Mouse (Mus musculus) liver, adult 2 months (tissue): ENCODE measurements around the gene Slc35d3. TPM values are rescaled to one million over a fixed set of nuclear protein-coding genes. Genes with fewer than 3 reads are reported as not detected.

Experiments
- DNase-seq: peaks from one replicate; pipeline ENCODE4 v3.0.0-alpha.2; 2011; ENCODE audit warnings: low read depth, low spot score; ENCODE audit errors: extremely low read depth
- H3K27ac ChIP-seq: fragments of 200-500 bp; replicated peaks from 2 replicates; pipeline ENCODE4 v1.5.1; 2012; ENCODE audit warnings: low read depth, mild to moderate bottlenecking, control low read depth, inconsistent platforms, low read length; ENCODE audit not compliant: insufficient read depth
- H3K27me3 ChIP-seq: fragments of 200-500 bp; 2 replicates; pipeline ENCODE4 v1.6.1; 2012; ENCODE audit warnings: mild to moderate bottlenecking, moderate library complexity, low read length, inconsistent platforms; ENCODE audit not compliant: control insufficient read depth, insufficient read depth
- H3K36me3 ChIP-seq: fragments of 200-500 bp; 2 replicates; pipeline ENCODE4 v1.6.1; 2012; ENCODE audit warnings: low read length, inconsistent platforms; ENCODE audit not compliant: control insufficient read depth, insufficient read depth
- H3K4me1 ChIP-seq: fragments of 200-500 bp; 2 replicates; pipeline ENCODE4 v1.6.1; 2011; ENCODE audit warnings: low read length; ENCODE audit not compliant: control insufficient read depth, insufficient read depth
- H3K4me3 ChIP-seq: fragments of 200-500 bp; 2 replicates; pipeline ENCODE4 v1.5.1; 2011; ENCODE audit warnings: low read depth, mild to moderate bottlenecking, control low read depth, low read length, moderate library complexity; ENCODE audit not compliant: insufficient read depth
- H3K79me2 ChIP-seq: fragments of 200-500 bp; 2 replicates; pipeline ENCODE4 v1.6.1; 2012; ENCODE audit warnings: inconsistent platforms, mild to moderate bottlenecking, low read length, moderate library complexity; ENCODE audit not compliant: control insufficient read depth, insufficient read depth
- H3K9ac ChIP-seq: fragments of 200-500 bp; 2 replicates; pipeline ENCODE4 v1.6.1; 2012; ENCODE audit warnings: low read depth, mild to moderate bottlenecking, control low read depth, inconsistent platforms, low read length
- CTCF ChIP-seq: fragments of 200-500 bp; IDR thresholded peaks from 2 replicates; pipeline ENCODE4 v1.5.1; 2011; ENCODE audit warnings: low read depth, low read length, control low read depth
- POLR2A ChIP-seq: fragments of 200-500 bp; IDR thresholded peaks from 2 replicates; pipeline ENCODE4 v1.6.1; 2011; ENCODE audit warnings: low read length, control low read depth; ENCODE audit not compliant: insufficient read depth; ENCODE audit errors: extremely low read depth
- WGBS: fragments of 180-500 bp; shearing (Covaris S2); methylation state at CpG from one replicate; pipeline ENCODE4 v1.1.7; 2018; 5-methylcytosine and 5-hydroxymethylcytosine counted together
- polyA plus RNA-seq: library from polyadenylated mRNA; depleted of rRNA; stranded (reverse); fragments of >200 nt; gene quantifications from 2 replicates; pipeline ENCODE4 v1.2.3, GENCODE M21; 2012
- total RNA-seq: library from RNA; depleted of rRNA; stranded (reverse); fragments of >200 nt; gene quantifications from 2 replicates; pipeline ENCODE4 v1.2.3, GENCODE M21; 2014

Gene Slc35d3
- total and polyA plus RNA-seq, 2 experiments = not detected

DNA sequence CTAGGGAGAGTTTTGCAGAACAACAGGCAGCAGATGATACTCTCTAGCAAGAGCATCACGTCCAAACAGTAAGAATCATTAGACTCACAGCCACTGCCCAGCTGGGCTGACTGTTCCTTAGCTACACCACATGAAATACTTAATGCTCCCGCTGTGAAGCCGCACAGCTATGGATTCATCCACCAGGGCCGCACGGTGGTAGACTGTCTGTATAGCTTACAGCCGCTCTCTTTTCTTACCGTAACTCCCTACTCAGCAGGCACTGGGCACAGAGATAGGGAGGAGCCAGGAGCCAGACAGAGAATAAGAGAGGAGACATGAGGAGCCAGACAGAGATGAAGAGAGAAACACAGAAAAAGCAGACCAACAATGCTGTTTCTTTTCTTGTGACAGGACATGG is 25.4 kb upstream of the Slc35d3 start:
- Histone ChIP-seq H3K79me2 (no peaks in the 10 kb centered on the region; the same call in 1 of the 2 replicates), H3K27me3 (no peaks in the 10 kb centered on the region), H3K4me1 (peaks cover 16% of the 10 kb centered on the region), H3K4me3 (no peak overlapping the region), H3K36me3 (peaks cover 12% of the 10 kb centered on the region), H3K9ac (no peak overlapping the region), H3K27ac (no peak overlapping the region)
- 62% methylated on average over 7 of the region's 7 CpGs for whole genome bisulfite sequencing
- DNase-seq = no peak
- TF ChIP-seq POLR2A = no peak
- no peak for TF ChIP-seq CTCF

DNA sequence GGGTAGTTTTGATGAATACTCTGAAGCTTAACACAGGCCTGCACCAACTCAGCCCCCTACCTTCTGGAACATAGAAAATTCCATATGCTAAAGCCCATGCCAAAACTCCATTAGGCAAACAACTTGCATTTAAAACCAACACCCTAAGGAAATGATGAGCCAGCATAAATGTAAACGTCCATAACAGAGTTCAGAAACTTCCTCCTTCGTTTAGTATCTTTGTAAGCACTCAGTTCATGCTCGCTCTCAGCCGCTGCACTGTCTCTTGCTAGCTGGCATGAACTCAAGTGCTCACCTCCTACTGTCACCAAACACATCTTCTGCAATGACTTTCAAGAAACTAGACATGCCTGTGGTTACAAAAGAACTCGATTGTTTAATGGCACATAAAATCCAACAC is 24.1 kb upstream of the Slc35d3 start:
- Histone ChIP-seq H3K36me3 (peaks cover 13% of the 10 kb centered on the region), H3K27me3 (no peaks in the 10 kb centered on the region), H3K9ac (no peak overlapping the region), H3K4me1 (peaks cover 16% of the 10 kb centered on the region), H3K4me3 (no peak overlapping the region), H3K27ac (no peak overlapping the region), H3K79me2 (no peaks in the 10 kb centered on the region; the same call in 1 of the 2 replicates)
- WGBS = 85% methylated on average over 5 of the region's 5 CpGs
- TF ChIP-seq CTCF = no peak
- no peak for TF ChIP-seq POLR2A
- DNase-seq = no peak

DNA sequence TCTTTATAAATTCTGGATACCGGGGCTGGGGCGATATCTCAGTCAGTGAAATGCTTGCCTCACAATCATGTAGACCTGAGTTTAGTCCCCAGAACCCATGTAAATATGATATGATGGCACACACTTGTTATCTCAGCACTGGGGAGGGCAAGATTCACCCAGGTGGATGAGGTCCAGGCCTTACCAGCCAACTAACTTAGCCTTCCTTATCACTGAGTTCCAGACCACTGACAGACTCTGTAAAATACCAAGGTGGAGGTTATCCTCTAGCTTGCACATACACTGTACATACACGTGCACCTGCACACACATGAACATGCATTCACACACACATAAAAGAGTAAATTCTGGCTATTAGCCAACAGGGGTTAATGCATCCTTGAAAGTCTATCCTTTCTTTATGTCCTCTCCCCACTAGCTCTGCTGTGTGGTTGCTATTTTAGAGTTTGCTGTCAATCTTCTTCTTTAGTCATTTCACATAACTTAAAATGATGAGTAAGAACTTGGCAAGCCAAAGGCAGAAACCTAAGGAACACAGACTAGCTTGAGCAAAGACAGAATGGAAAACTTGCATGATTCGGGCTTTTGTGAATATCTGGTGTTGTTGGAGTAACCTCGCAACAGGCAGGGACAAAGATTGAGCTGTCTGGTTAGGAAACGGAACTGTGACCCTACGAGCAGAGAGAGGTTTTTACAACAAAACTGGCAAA is 4.5 kb upstream of the Slc35d3 start:
- WGBS = 55% methylated on average over 7 of the region's 7 CpGs
- peak; percentile 44 for DNase-seq
- H3K79me2 ChIP-seq = no peaks in the 10 kb centered on the region
- no peak overlapping the region for H3K4me3 ChIP-seq
- H3K9ac ChIP-seq = no peak overlapping the region
- H3K36me3 ChIP-seq = peaks cover 3% of the 10 kb centered on the region; the same call in 1 of the 2 replicates
- no peaks in the 10 kb centered on the region for H3K4me1 ChIP-seq
- peaks cover 10% of the 10 kb centered on the region for H3K27me3 ChIP-seq
- H3K27ac ChIP-seq = no peak overlapping the region
- no peak for TF ChIP-seq CTCF
- TF ChIP-seq POLR2A = no peak

DNA sequence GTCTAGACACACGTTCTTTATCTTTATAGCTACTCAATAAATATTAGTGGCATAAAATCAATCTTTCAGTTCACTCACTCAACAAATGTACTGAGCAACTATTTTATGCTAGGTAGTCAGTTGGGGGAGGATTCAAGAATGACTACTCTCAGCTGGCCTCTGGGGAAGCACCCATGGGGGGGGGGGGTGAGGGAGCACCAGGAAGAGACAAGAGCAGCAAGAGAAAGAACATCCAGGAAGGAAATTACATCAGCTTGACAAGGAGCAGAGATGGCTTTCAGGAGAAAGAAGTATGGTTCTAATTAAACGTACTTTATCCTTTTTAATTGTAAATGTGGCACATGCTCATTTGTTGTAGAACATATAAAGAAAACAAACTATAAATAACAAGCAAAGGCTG is 2.4 kb upstream of the Slc35d3 start:
- Histone ChIP-seq H3K79me2 (no peaks in the 10 kb centered on the region), H3K27ac (no peak overlapping the region), H3K9ac (no peak overlapping the region), H3K4me1 (peaks cover 2% of the 10 kb centered on the region; the same call in 1 of the 2 replicates), H3K4me3 (no peak overlapping the region), H3K27me3 (peaks cover 25% of the 10 kb centered on the region), H3K36me3 (no peaks in the 10 kb centered on the region)
- 47% methylated on average over 2 of the region's 2 CpGs for whole genome bisulfite sequencing
- TF ChIP-seq CTCF (no peak), POLR2A (no peak)
- no peak for DNase-seq

DNA sequence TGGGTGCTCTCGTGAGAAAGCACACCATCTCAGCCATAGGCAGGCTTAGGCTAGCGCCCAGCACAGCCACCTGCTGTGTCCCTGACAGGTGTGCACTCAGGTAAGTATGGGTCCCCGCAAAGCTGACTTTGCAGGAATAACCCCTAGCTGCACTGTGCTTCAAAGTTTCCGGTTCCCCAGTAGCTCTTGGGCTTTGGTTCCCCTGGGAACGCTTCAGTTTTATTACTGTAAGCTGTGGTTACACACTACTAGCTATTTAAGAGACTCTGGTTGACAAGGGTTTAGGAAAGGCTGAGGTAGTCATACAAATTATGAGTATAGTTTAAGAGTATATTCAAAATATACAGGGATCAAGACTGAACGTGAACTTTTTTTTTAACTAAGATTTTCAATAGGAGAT is 1.5 kb upstream of the Slc35d3 start:
- H3K27ac ChIP-seq = no peak overlapping the region
- TF ChIP-seq CTCF (no peak), POLR2A (no peak)
- DNase-seq = no peak
- no peak overlapping the region for H3K4me3 ChIP-seq
- H3K9ac ChIP-seq = no peak overlapping the region
- no peaks in the 10 kb centered on the region for H3K36me3 ChIP-seq
- 37% methylated on average over 6 of the region's 6 CpGs for WGBS
- H3K4me1 ChIP-seq = peaks cover 2% of the 10 kb centered on the region; the same call in 1 of the 2 replicates
- no peaks in the 10 kb centered on the region for H3K79me2 ChIP-seq
- peaks cover 25% of the 10 kb centered on the region for H3K27me3 ChIP-seq

DNA sequence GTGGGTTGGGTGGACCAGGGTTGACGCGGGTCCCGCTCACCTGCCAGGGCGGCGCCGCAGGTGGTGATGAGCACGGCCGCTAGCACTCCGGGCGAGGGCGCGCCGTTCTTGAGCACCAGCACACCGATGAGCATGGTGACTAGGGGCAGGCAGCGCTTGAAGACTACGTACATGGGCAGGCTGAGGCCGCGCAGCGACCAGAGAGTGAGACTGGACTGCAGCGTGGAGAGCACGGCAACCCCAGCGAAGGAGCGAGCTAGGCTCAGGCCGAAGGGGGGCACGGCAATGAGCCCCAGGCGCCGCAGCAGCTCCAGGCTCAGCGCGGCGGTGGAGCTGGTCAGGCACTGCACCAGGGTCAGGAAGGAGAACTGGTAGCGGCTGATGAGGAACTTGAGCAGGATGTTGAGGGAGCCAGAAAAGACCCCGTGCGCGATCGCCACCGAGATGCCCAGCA is 688 bp downstream of the Slc35d3 start:
- H3K36me3 ChIP-seq = no peaks in the 10 kb centered on the region
- no peak overlapping the region for H3K9ac ChIP-seq
- TF ChIP-seq POLR2A (no peak), CTCF (no peak)
- peaks cover 28% of the 10 kb centered on the region for H3K27me3 ChIP-seq
- no peaks in the 10 kb centered on the region for H3K79me2 ChIP-seq
- WGBS = 2% methylated on average over 36 of the region's 36 CpGs
- DNase-seq = no peak
- no peak overlapping the region for H3K27ac ChIP-seq
- peak overlapping the region; percentile 30; the same call in 1 of the 2 replicates for H3K4me3 ChIP-seq
- H3K4me1 ChIP-seq = peaks cover 2% of the 10 kb centered on the region; the same call in 1 of the 2 replicates
